Mouse (Mus musculus) urinary bladder, postnatal 36 days (tissue): Measurements from ENCODE around the gene Arhgap33.
A peak's percentile ranks its signal among the peaks of the same experiment; 100 is the strongest.
"Not testable (repeated sequence)": the region's sequence is repeated elsewhere in the genome, so short reads cannot be mapped to it uniquely, and the experiment has no call there.

ENCODE experiments used
- DNase-seq, 2 experiments: peaks; one replicate each; pipeline ENCODE4 v3.0.0; 2022; ENCODE audit warnings: low spot score in 2 of 2, mixed read lengths in 1 of 2

The Arhgap33 gene

DNA sequence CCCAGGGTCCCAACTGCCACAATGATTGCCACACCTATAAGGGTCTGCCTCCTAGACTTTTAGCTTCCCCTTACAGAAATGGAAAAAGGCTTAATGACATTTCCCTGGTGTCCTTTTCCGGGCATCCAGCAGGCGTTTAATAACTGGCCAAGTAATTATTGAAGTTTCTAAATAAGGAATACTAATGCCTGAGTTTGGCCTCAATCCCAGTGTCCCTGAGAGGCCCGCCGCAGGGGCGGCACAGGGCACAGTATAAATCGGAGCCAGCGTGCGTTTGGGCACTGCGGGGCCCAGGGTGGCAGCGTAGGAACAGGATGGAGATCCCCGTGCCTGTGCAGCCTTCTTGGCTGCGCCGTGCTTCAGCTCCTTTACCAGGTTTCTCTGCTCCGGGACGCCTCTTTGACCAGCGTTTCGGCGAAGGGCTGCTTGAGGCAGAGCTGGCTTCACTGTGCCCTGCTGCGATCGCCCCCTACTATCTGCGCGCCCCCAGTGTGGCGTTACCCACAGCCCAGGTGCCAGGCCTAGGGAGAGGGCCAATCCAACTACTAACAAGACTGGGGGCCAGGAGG is 18.2 kb upstream of the Arhgap33 start:
- peak; percentile 15 to 24 for DNase-seq

DNA sequence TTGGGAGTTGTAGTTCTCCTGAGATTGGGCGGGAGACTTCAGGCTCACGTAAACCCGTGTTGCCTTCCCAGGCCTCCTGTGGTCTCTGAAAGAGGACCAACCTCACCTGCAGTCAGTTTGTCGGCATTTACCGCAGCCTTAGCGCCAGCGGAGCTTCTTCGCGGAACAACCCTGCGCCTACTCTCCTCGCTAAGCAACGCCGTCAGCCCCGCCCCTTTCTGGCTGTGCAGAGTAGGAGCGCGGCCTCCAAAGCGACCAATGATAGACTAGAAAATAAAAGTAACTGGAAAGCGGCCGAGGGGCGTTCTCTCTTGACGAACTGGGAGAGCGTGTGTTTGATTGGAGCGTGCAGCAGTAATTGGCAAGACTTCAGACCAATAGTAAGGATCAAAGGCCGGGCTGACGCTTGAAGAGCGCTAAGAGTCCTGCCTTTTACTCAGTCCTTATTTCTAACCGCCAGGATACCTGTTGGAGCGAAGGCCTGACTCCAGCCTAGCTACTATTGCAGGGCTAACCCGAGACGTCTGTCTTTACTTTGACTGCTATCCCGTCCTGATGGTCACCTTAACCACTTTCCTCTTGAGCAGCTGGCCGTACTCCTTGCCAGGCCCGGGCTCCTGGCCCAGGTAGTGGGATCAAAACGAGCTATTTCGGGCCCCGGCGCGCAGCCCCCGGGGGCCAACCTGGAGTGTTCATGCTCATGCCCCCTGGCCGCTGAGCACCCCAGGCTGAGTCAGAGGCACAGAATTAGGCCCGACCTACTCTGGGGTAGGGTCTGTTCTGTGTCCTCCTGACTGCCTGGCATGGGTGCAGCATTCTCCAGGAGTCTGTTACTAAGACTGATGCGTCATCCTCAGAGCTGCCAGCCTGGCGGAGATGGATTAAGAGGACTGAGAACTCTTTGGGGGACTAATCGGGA is 17.5 kb upstream of the Arhgap33 start, which contains the start of the genes Hspb6 and Proser3:
Gene Hspb6 (plus strand): TSS at position 77 of the 919 bp plus-strand sequence.
Gene Proser3 (minus strand): TSS at position 198 of the 919 bp plus-strand sequence.
- peak; percentile 95 for DNase-seq

DNA sequence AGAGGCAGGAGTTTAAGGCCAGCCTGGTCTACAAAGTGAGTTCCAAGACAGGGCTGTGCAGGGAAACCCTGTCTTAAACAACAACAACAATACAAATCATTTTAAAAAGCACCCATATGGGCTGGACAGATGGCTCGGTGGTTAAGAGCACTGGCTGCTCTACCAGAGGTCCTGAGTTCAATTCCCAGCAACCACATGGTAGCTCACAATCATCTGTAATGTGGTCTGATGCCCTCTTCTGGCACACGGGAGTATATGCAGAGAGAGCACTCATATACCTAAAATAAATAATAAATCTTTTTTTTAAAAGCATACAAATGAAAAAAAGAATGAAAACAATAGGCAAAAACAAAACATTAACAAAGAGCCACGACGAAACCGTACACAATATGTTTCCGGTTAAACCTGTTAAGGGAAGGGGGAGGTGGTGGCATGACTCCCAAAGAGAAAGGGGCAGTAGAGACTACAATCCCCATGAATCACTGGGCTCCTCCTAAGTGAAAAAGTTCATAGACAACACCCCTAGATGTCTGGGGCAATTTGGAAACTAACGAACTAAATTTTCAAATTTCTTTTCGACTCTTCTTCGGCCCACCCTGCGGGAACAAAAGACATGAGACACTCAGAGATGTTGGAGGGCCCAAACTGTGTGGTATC is 16.7 kb upstream of the Arhgap33 start:
- DNase-seq, result no peak

DNA sequence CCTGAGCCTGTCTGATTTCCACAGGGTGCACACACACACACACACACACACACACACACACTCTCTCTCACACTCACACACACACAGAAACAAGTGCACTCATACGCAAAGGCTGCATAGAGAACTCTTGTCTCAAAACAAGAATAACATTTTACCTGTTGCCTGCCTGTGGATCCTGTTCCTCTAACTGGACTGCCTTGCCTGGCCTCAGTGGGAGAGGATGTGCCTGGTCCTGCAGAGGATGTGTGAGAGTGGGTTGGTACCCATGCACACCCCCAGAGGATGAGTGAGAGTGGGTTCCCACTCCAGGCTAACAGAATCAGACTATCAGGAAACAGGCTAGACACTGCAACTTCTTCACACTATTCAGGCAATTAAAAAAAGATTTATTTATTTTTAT is 15.7 kb upstream of the Arhgap33 start:
- DNase-seq, result no peak

DNA sequence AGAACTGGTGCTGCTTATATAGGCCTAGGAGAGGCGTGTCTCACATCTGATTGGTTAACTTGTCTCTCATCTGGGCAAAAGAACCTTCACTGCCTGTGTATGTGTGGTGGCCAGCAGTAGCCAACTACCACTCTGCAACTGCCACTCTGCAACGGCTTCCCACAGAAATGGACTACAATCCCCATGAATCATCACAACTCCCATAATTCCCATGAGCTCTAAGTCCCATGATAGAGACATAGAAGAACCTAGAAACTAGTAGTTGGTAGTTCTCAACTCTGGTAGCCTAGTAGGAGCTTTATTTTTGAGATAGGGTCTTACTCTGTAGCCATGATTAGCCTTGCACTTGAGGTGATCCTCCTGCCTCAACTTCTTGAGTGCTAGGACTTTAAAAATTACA is 15.0 kb upstream of the Arhgap33 start:
- DNase-seq, result no peak

DNA sequence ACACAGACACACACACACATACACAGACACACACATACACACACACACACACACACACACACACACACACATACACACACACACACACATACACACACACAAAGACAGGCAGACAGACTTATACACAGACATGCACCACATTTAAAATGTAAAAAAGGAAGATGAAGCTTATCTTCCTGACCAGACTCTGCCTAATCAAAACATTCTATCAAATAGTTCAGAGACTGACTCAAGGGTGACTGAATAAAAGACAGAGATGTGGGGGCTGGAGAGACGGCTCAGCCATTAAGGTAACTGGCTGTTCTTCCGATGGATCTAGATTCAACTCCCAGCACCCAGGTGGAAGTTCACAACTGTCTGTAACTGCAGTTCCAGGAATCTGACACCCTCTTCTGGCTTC is 9.5 kb upstream of the Arhgap33 start:
- DNase-seq, result no peak

DNA sequence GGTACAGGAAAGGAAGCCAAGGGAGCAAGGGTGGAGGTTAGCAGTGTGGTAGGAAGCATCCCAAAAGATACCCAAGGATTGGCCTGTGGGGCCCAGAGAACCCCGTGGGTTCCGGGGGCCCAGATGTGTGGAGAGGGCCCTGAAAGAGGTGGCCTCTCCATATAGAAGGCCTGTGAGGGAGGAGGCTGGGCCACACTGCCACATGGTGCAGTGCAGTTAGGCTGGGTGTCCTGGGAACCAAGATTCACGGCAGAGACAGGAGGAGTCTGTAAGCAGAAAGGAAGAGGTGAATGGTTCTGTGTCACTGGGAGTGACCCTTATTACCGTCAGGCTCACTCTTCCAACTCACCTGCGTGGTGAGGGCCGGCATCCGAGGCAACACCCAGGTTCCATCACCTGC is 5.7 kb upstream of the Arhgap33 start:
- DNase-seq, result no peak

DNA sequence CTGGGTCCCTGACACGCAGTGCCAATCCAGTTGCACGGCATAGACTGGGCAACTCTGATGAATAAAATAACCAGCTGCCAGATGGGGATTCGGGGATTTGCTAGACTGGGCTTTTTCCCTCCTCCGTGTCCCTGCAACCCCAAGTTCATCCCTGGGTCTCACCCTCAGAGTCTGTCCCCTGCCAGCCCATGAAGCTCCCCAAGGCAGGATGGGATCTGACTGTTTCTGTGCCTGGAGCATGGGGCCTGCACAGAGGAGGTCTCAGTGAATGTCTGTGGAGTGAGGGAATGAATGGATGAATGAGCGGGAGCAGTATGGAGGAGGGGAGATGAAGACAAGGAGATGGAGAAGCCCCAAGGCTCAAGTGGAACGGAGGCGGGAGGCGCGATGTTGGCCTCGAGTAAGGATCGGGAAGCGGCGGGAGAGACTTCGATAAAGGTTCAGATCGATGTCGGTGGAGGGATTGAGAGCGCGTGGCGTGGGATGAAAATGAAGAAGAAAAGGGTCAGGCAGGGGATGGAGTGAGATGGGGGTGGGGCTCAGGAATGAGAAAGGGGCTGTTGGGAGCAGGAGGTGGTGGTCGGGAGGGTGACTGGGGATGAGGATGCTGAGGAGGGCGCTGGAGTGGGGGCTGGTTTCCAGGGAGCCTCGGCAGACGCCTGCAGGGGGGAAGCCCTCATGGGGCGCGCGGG is 773 bp downstream of the Arhgap33 start:
- no peak for DNase-seq

DNA sequence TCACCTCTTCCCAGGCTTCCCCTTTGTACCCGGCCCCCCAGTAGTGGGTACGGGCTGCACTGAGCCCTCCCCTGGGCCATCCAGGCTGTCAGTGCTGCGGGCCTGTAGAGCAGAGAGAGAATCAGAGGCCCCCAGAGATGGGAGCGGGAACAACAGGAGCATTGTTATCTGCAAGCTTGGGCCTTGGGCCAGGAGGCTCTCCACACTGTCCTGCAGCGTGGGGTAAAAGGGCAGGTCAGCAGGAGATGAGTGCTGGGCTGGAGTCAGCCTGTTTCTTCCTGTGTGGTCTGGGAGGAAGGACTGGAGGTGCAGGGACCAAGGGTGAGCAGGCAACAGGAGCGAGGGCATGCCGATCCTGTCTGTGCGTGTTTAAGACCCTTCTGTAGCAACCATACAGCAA is 1.9 kb downstream of the Arhgap33 start:
- DNase-seq, result no peak

DNA sequence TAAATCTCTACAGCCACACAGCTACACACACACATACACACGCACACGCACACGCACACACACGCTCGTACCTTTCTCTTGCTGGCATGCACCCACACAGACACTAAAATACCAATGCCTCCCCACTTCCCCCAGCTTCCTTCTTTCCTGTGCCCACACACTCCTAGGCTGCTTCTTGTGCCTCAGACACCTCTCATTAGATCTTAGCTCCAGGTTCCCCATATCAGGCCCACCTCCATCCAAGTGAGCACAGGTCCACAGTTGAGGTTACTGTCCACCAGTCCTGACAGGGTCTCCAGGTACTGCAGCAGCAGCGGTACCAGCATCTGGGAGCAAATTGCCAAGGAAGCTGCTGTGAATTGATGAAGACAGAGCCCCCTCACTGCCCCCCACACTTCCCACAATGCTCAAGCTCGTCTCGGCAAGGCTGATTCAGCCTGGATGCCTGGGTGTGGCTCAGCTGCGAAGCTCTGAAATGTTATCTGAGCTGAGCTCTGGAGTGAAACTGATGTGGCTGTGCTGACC is 3.5 kb downstream of the Arhgap33 start:
- no peak for DNase-seq

DNA sequence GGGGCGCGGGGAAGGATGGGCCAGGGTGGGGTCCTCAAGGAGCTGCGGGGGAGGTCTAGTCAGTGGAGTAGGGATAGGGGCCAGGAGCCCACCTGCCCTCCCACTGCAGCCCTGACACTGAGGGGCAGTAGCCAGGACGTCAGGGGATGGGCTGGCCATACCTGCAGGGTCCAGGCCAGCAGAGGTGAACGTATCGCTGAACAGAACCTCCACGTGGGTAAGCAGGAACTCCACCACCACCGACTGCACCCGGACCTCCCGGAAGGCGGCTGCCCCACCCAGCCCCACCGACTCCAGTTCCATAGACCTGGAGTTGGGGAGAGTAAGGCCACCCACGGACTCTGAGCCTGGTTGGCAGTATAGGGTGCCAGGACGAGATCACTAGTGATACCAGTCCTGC is 7.9 kb downstream of the Arhgap33 start:
- no peak for DNase-seq

DNA sequence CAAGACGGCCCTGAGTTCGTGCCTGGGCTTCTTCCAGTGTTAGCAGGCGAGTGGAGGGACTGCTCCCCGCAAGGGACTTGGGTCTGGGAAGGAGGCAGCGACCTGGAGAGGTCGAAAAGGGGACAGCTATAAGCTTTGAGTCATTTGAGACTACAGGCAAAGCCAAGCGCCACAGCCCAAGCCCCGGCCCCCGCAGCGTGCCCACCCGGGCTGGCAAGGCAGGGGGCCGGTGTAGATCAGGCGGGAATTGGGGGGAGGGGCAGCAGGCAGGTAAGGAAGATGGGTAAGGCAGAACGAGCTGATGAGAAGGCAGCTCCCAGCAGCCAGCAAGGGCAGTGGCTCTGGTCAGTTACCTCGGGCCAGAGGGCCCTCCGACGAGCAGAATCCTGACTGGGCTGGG is 8.5 kb downstream of the Arhgap33 start:
- DNase-seq, result no peak

DNA sequence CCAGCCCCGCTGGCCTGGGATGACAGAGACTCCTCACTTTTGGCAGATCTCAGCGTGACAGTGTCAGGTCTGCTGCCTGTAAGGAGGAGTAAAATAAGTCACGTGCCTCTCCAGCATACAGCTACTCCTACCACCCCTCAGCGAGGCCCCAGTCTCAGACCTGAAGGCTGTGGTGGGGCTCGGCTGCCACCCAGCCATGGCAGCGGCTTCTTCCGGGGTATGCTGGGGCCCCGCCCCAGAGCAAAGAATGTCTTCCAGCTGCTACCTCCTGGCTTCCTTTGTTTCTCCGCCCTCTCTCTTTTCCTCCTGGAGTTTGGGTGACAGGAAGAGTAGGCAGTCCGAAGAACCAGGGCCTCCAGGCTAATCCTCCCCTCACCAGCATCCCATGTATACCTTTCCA is 8.9 kb downstream of the Arhgap33 start:
- peak in 1 of 2 experiments; percentile 23 for DNase-seq

DNA sequence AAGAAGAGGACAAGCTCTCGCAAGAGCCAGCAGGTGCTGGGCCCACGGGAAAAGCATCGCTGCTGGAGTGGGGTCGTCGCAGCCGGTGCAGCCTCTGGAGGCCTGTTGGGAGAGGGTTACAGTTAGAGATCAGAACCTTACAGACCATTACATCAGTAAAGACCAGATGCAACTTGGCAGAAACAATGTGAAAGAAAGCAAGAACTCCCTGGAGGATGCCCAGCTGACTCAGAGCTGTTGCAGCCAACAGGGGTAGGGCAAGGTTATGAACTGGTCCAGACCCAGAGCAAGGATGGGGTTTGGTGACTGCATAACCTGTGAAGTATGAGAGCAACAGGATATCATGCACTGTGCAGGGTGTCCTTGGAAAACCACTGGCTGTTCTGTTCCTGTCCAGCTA is 10.4 kb downstream of the Arhgap33 start:
- no peak for DNase-seq

DNA sequence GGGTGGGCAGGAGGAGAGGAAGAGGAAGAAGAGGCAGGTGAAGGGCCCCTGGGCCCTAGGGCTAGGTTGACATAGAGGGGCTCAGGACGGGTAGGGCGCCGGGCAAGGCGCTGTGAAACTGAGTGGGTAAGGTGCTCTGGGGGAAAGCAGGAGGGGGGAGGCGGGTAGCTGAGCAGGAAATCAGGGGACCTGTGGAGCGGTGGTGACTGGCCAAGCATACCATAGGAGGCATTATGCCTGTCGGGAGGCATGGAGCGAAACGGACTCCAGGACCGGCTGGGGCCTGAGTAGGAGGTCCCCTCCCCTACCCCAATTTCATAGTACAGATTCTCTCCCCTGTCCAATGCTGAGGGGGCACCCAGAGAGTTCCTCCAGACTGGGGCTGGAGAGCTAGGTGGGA is 12.0 kb downstream of the Arhgap33 start:
- DNase-seq, result no peak

DNA sequence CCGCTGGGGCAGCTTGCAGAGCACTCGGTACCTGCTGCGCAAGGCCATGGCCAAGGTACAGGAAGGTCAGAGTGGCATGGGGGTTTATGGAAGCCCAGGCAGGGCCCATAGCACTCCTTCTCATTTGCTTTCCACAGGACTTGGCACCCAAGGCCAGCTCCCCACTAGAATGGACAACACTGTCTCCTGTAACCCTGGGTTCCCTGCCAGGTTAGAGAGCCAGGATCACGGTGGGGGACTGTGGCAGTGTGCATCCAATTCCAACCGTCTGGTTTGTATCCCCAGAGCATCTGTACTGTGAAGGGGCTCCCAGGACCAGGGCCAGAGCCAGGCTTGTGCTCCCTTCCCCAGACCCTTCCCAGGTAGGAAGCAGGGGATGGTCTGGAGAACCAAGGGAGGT is 14.0 kb downstream of the Arhgap33 start:
- no peak for DNase-seq

DNA sequence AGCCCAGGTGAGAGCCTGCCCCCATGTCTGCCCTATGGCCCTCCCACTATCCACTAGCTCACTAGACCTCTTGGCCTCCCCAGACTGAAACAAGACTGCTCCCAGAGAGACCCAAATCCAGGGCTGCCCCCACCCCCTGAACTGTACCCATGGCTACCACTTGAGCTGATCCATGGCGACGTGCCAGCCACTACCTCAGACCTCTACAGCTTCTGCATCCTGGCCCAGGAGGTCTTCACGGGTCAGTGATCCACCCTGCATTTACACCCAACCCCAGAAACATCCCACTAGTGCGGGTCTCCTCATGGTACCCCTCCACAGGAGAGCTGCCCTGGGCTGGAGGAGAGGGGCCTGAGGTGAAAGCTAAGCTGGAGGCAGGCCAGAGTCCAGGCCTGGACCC is 14.5 kb downstream of the Arhgap33 start:
- no peak for DNase-seq

DNA sequence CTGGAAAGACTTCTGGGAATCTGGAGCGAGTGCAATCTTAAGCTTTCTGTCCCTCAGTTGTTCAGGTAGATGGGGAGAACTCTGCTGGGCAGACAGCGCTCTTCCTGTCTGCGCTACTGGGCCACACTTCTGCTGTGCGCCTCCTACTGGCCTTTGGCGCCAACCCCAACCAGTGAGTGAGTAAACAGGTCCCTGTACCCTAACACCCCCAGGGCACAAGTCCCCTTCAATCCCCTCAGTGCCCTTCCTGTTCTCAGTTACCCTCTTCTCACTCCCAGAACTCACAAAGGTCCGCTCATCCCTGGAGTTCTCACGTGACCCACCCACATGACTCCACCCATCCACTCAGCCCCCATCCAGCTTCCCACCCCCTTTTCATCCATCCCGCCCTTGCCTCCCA is 16.5 kb downstream of the Arhgap33 start:
- no peak for DNase-seq

DNA sequence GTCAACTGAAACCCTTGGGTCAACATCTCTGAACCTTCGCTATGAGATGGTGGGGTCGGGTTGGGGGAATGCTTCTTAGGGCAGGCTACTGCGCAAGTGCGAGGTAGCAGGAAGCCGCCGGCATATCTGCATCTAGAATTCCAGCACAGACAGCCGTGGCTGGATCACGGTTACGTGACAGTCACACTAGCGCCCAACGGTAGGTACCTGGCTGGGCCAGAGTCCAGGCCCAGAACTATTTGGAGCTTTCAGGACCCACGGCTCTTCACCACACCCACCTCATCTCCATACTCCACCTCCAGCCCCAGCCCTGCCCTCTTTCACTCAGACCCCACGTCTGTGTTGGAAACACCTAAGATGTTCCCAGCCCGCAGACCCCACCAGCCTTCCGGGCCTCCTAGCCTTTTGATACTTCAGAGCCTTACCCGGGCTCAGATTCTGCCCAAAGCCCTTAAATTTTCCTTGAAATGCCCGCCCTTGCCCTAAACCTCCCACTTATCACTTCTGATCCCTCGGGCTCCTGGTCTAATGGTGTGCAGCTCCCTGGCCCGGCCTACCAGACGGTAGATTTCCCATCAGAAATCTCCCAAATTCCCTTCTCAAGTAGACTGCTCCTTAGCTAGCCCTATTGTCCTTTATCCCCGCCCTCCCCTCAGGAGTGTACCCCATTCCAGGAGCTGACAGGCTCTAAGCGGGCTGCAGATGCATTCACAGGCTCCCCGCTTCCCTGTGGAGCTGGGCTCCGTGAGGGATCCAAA is 19.7 kb downstream of the Arhgap33 start:
- no peak for DNase-seq

DNA sequence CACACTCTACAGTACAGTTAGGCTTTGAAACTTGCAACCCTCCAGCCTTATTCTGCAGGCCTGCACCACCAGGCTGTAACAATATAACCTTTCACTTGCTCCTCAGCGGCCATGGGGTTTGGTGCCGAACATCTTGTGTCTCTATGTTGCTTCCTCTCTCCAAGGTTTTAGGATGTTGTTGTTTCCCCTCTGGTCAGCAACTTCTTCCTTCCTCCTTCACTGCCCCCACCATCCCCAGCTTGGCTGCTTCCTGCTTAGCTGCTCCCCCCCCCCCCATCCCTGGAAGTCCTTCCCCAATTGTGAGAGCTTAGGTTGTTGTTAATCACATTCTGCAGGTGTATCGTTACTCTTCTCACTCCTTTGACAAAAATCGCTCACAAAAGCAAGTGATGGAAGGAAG is 26.8 kb downstream of the Arhgap33 start:
- DNase-seq, result no peak

DNA sequence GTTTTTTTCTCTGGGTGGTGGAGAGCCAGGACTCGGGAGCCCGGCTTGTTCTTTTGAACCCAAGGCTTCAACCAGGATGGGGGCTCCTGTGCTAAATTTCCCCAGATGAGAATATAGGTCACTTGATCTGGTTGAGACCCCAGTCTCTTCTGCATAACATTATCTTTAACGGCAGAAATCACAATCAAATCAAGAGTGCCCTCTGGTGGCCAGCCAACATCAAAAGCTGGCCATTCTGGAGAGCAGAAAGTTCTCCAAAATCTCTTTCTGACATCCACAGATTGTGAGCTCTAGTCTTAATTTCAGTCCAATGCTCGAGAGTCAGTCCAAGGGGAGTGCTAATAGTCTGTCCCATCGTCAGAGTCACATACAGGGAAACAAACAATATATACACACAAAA is 33.7 kb downstream of the Arhgap33 start:
- DNase-seq, result not testable (repeated sequence)
